Mouse (Mus musculus) kidney, embryonic 15.5 days (tissue): ENCODE data around the gene Ranbp10. TPM values are rescaled to one million over a fixed set of nuclear protein-coding genes. Genes with fewer than 3 reads are reported as not detected.

Experiments used
- ATAC-seq: fragments of 200-750 bp; cut with Nextera tagmentation; replicated peaks from 2 replicates; pipeline ENCODE4 v1.8.0; 2017; ENCODE audit warnings: moderate TSS enrichment; ENCODE audit not compliant: low FRiP score
- H3K27ac ChIP-seq: fragments of 300-500 bp; sonication (generic); 2 replicates; pipeline ENCODE4 v1.5.1; 2015; ENCODE audit warnings: mild to moderate bottlenecking, inconsistent platforms
- H3K27me3 ChIP-seq: fragments of 300-500 bp; sonication (generic); 2 replicates; pipeline ENCODE4 v1.6.1; 2015; ENCODE audit warnings: inconsistent platforms
- H3K36me3 ChIP-seq: fragments of 300-500 bp; sonication (generic); 2 replicates; pipeline ENCODE4 v1.6.1; 2015; ENCODE audit warnings: inconsistent platforms
- H3K4me1 ChIP-seq: fragments of 300-500 bp; sonication (generic); 2 replicates; pipeline ENCODE4 v1.6.1; 2015; ENCODE audit warnings: inconsistent platforms
- H3K4me2 ChIP-seq: fragments of 300-500 bp; sonication (generic); 2 replicates; pipeline ENCODE4 v1.6.1; 2015; ENCODE audit warnings: moderate library complexity, mild to moderate bottlenecking, inconsistent platforms
- H3K4me3 ChIP-seq: fragments of 300-500 bp; sonication (generic); replicated peaks from 2 replicates; pipeline ENCODE4 v1.5.1; 2015; ENCODE audit warnings: mild to moderate bottlenecking, inconsistent platforms
- H3K9ac ChIP-seq: fragments of 300-500 bp; sonication (generic); 2 replicates; pipeline ENCODE4 v1.6.1; 2015; ENCODE audit warnings: mild to moderate bottlenecking, inconsistent platforms
- H3K9me3 ChIP-seq: fragments of 300-500 bp; sonication (generic); replicated peaks from 2 replicates; pipeline ENCODE4 v1.6.1; 2016; ENCODE audit warnings: inconsistent platforms
- WGBS: fragments of 180-500 bp; shearing (Covaris S2); methylation state at CpG from one replicate; pipeline ENCODE4 v1.1.7; 2015; ENCODE audit warnings: mixed read lengths; 5-methylcytosine and 5-hydroxymethylcytosine counted together
- polyA plus RNA-seq: library from polyadenylated mRNA; unstranded; fragments of >200 nt; fragmentation: Nextera tagmentation; extraction: Ambion mirVana; gene quantifications from 2 replicates; pipeline ENCODE4 v1.2.1, GENCODE M21; 2015

The Ranbp10 gene
- polyA plus RNA-seq, 1 experiment from 2014 or later = 13.8 TPM

DNA sequence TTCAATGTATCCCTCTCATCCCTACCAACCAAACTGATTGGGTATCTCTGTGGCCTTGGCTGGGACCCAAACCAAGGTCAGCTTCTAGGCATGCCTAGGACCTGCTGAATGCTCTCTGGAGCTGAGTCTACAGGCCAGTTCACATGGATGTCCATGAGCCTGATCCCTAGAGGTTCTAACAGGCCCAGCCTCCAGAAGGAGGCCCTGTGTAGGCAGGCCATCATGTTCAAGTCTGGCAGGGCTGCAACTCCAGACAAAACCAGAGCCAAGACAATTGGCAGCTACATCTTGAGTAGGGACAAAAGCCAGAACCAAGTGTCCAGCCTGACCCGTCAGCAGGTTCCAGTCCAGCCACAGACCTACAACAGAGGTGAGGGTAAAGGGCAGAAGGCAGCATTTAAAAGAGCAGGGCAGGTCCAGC lies 53.7 kb downstream of the Ranbp10 start:
- peaks cover 97% of the 10 kb centered on the region for H3K36me3 ChIP-seq
- 93% methylated on average over 1 of the region's 1 CpGs for WGBS

DNA sequence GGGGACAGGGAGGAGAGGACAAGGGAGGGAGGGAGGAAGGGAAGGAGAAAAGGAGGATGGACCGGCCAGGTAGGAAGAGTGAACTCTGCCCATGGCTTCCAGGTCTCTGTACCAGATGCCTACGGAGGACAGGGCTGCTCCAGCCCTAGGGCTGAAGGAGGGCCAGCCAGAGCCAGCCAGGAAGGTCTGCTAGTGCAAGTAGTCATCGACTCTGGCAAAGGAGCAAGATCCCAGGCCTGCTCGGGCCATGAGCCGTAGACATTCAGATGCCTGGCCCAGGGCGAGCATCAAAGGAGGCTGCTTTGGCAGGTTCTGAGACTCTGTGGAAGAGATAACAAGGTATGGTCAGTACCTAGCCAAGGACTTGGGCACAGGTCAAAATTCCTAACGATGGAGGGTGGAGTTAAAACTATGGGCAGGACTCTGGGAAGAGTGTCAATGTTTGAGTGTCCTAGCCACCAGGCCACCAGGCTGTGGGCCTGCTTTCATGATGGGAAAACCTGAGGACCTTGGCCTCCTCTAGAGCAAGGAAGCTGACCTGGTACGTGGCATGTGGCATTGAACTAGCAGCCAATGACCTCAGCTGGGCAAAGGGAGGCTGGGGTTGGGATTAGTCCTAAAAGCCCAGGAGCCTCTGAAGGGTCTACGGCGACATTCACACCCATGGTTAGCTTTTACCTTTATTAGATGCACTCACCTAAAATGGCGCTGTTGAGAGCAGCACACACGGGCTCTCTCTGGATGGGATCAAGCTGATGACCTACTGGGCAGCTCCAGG lies 55.6 kb downstream of the Ranbp10 start:
- no peaks in the 10 kb centered on the region for H3K4me1 ChIP-seq
- ATAC-seq = no peak
- H3K4me2 ChIP-seq = no peak overlapping the region
- no peaks in the 10 kb centered on the region for H3K9me3 ChIP-seq
- no peak overlapping the region for H3K27ac ChIP-seq
- H3K27me3 ChIP-seq = no peaks in the 10 kb centered on the region
- H3K4me3 ChIP-seq = no peak overlapping the region
- 90% methylated on average over 12 of the region's 12 CpGs for WGBS
- no peak overlapping the region for H3K9ac ChIP-seq
- peaks cover 83% of the 10 kb centered on the region for H3K36me3 ChIP-seq

More for the DNA sequence above, 53.7 kb downstream of the Ranbp10 start:
- Histone ChIP-seq H3K27ac (no peak overlapping the region), H3K4me2 (no peak overlapping the region), H3K4me1 (no peaks in the 10 kb centered on the region), H3K4me3 (no peak overlapping the region), H3K27me3 (no peaks in the 10 kb centered on the region), H3K9me3 (no peaks in the 10 kb centered on the region), H3K9ac (no peak overlapping the region)
- ATAC-seq = no peak

DNA sequence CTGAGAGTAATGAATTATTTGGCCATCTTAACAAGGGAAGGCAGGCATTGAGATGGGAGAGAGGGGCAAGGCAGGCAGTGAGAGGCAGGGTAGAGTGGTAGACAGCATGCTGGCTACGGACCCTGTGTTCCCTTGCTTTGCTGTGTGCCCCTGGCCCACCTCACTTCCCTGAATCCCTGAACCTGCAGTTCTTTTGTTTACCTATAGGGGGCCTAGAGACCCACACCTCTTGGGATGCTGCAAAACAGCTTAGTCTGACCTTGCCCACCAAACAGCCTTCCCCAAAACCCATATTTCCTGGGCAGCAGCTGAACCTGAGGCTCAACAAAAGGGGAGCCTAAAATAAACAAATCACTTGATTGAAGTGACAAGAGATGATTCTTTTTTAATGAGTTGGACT lies 56.5 kb downstream of the Ranbp10 start:
- Histone ChIP-seq H3K4me3 (no peak overlapping the region), H3K9me3 (no peaks in the 10 kb centered on the region), H3K27ac (no peak overlapping the region), H3K27me3 (no peaks in the 10 kb centered on the region), H3K36me3 (peaks cover 74% of the 10 kb centered on the region), H3K4me1 (no peaks in the 10 kb centered on the region), H3K4me2 (no peak overlapping the region), H3K9ac (no peak overlapping the region)
- ATAC-seq = no peak
- 63% methylated on average over 1 of the region's 1 CpGs for WGBS

DNA sequence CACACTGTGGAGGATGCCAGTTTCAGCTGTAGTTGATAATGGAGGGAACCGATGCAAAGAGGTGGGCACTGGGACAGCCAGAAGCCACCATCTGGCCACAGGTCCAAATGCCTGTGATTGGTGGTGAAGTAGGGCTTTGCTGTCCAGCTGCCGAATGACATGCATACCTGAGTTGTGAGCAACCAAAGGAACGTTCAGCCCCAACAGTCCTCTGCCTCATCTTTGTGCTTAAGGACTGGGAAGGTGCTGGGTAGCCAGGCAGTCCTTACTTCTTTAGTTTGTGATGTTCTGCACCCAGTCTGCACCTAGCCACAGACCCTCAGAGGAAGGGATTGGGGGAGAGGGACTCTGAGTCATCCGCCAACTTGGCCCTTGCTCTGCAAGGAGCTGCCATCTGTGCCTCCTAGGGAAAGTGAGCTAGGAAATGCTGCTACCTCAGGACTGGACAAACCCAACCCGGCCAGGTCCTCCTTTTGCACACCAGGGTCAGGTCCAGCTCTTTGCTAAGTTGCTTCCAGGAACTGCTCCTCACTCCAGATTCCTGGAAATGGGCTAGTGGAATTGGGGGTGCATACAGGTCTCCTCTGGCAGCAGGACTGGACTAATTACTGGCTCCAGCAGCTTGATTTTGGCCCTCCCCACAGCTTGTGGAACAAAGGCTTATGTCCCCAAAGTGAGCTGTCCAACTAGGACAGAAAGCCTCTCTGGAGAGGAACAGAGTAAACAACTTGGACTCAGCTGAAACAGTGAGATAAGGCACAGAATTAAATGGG lies 58.5 kb downstream of the Ranbp10 start:
- 91% methylated on average over 5 of the region's 5 CpGs for WGBS
- H3K4me2 ChIP-seq = no peak overlapping the region
- no peak overlapping the region for H3K27ac ChIP-seq
- no peaks in the 10 kb centered on the region for H3K9me3 ChIP-seq
- H3K4me3 ChIP-seq = no peak overlapping the region
- peaks cover 54% of the 10 kb centered on the region for H3K36me3 ChIP-seq
- H3K27me3 ChIP-seq = no peaks in the 10 kb centered on the region
- H3K9ac ChIP-seq = no peak overlapping the region
- no peaks in the 10 kb centered on the region for H3K4me1 ChIP-seq
- ATAC-seq = no peak

DNA sequence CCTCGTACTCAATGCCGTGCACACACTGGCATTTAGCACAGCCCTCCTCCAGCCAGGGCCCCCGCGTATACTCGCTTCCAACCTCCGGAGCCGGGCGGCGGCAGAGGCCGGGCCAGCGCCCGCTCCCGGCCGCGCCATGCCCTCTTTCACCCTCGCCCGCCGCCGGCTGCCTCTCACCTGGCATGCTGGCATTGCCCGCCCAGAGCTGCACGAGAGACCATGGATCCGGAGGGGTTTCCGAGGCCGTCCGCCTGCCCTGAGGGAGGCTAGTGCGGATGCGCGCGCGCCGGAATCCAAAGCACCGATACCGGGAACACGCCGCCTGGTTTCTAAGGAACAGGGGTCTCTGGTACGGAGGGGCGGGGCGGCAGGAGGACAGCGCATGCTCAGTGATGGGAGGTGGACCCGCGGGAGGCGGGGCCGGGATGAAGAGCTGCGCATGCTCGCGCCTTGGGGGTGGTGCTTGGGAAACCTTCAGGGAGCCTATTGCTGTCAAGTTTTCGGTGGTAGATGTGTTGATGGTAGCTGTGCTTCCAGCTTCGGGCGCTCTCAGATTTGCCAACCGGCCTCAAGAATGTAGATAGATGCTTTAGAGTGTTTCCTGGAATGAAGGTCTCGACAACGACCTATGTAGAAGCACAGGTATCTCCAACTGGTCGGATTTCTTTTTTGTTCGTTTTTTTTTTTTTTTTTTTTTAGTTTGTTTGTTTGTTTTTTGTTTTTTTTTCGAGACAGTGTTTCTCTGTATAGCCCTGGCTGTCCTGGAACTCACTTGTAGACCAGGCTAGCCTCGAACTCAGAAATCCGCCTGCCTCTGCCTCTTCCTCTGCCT lies 68.7 kb downstream of the Ranbp10 start, which contains the start of gene Gfod2:
Gene Gfod2 (minus strand): TSS at position 388 of the 832 bp plus-strand sequence.
- peak; percentile 98 for ATAC-seq
- H3K9me3 ChIP-seq = no peaks in the 10 kb centered on the region
- H3K4me1 ChIP-seq = peaks cover 21% of the 10 kb centered on the region
- H3K27ac ChIP-seq = peak within 1 kb of the TSS; percentile 89
- peak within 1 kb of the TSS; percentile 78 for H3K9ac ChIP-seq
- H3K36me3 ChIP-seq = no peaks in the 10 kb centered on the region
- peak within 1 kb of the TSS; percentile 75 for H3K4me2 ChIP-seq
- H3K27me3 ChIP-seq = no peaks in the 10 kb centered on the region
- WGBS = 3% methylated on average over 57 of the region's 57 CpGs
- peak within 1 kb of the TSS; percentile 94 for H3K4me3 ChIP-seq

DNA sequence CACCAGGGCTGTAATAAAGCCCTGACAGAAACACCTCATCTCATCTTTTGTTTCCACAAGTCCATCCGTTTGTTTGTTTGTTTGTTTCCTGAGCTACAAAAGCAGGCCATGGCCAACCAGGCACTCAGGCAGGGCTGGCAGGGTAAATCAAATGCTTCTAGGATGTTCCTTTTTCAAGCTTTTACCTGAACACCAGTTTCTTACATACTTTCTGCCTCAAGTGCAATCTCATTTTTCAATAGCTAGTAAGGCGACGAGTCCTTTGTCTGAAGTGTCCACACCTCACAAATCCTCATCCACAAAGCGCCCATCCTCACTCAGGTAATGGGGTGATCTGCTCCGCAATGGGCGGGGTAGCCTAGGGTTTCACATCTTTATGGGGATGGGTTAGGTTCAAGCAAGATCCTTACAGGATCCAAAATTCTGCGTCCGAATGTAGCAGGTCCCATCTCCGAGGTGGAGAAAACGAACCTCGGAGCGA lies 69.3 kb downstream of the Ranbp10 start:
- peak overlapping the region; percentile 78 for H3K9ac ChIP-seq
- H3K4me3 ChIP-seq = peak overlapping the region; percentile 94
- peak overlapping the region; percentile 75 for H3K4me2 ChIP-seq
- H3K4me1 ChIP-seq = peaks cover 21% of the 10 kb centered on the region
- no peaks in the 10 kb centered on the region for H3K36me3 ChIP-seq
- H3K9me3 ChIP-seq = no peaks in the 10 kb centered on the region
- no peaks in the 10 kb centered on the region for H3K27me3 ChIP-seq
- under 1% methylated on average over 12 of the region's 12 CpGs for WGBS
- H3K27ac ChIP-seq = peak overlapping the region; percentile 89
- no peak for ATAC-seq

DNA sequence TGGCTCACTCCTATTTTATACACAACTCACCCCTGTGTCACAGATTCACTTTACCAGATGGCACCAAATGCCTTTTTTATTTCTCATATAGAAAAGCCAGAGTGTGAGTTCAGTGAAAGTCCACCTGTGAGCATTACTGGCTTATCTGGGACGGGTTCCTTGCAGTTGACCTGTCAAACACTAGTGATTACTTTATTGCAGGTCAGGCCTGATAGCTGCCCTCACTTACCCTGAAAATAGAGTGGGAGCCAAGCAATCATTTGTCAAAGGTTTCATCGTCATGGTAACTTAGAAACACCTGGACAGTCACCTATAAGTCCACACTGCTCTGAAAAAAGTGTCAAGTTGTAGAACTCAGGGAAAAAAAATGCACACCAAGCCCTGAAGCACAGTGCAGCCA lies 72.5 kb downstream of the Ranbp10 start:
- H3K4me3 ChIP-seq = no peak overlapping the region
- WGBS = 59% methylated on average over 2 of the region's 2 CpGs
- no peaks in the 10 kb centered on the region for H3K9me3 ChIP-seq
- H3K4me1 ChIP-seq = peaks cover 38% of the 10 kb centered on the region
- H3K4me2 ChIP-seq = no peak overlapping the region
- H3K27ac ChIP-seq = no peak overlapping the region
- no peak overlapping the region for H3K9ac ChIP-seq
- no peak for ATAC-seq
- H3K36me3 ChIP-seq = no peaks in the 10 kb centered on the region
- H3K27me3 ChIP-seq = no peaks in the 10 kb centered on the region

DNA sequence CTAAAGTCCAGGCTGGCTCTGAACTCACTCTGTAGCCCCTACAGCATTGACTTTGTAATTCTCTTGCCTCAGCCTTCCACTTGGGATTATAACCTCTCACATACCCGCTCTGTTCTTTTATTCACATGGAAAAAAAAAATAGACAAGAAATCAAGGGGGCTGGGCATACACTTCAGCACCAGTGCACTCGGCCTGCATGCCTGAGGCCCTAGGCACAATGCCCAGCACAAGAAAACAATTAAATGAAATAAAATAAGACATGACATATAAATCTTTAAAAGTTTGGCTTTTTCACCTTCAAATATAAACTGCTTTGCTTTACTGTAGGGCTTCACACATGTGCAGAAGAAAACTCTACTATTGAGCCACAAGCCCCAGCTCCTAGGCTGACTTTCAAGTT lies 73.2 kb downstream of the Ranbp10 start:
- H3K36me3 ChIP-seq = no peaks in the 10 kb centered on the region
- no peak overlapping the region for H3K4me2 ChIP-seq
- whole genome bisulfite sequencing = 78% methylated on average over 2 of the region's 2 CpGs
- no peaks in the 10 kb centered on the region for H3K27me3 ChIP-seq
- no peak for ATAC-seq
- peaks cover 37% of the 10 kb centered on the region for H3K4me1 ChIP-seq
- H3K4me3 ChIP-seq = no peak overlapping the region
- H3K9me3 ChIP-seq = no peaks in the 10 kb centered on the region
- no peak overlapping the region for H3K27ac ChIP-seq
- no peak overlapping the region for H3K9ac ChIP-seq

DNA sequence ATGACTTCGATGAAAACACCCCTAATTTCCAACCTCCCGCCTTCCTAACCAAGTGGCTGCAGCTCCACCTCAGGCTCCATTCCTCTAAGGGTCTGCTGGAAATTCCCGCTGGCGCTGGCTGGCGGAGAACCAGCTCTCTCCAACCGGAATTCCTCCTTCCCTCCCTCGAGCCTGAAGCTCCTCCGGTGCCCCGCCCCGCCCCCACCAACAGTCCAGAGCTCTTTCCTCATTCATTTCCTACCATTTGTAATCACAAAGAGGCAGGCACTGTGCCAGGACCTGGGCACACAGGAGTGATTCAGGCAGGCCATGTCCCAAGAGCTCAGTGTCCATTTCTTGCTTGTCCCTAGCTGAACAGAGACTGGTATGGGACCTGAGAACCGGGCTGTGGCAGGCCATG lies 76.5 kb downstream of the Ranbp10 start:
- WGBS = 8% methylated on average over 11 of the region's 11 CpGs
- peak; percentile 59; the same call in 1 of the 2 replicates for ATAC-seq
- H3K9me3 ChIP-seq = no peaks in the 10 kb centered on the region
- H3K36me3 ChIP-seq = no peaks in the 10 kb centered on the region
- peak overlapping the region; percentile 75 for H3K27ac ChIP-seq
- H3K4me3 ChIP-seq = no peak overlapping the region; the same call in 1 of the 2 replicates
- H3K4me1 ChIP-seq = peaks cover 34% of the 10 kb centered on the region
- no peaks in the 10 kb centered on the region for H3K27me3 ChIP-seq
- H3K9ac ChIP-seq = no peak overlapping the region
- H3K4me2 ChIP-seq = peak overlapping the region; percentile 43

DNA sequence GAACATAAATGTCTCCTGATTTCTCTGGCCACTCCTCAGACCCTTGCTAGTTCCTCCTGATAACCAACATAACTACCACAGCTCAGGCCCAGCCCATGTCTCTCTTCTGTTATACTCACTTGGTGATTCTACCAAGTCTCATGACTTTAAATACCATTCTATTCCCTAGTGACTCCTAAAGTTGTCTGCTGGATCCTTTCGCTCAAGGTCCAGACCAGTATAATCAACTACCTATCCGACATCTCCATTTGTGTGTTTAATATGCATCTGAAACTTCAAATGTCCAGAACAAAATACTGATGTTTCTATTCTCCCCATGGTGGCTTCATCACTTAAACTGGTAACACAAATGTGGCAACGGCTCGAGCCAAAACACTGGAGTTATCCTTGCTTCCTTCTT lies 83.8 kb downstream of the Ranbp10 start:
- WGBS = 69% methylated on average over 4 of the region's 4 CpGs
- no peaks in the 10 kb centered on the region for H3K36me3 ChIP-seq
- H3K9ac ChIP-seq = no peak overlapping the region
- H3K27ac ChIP-seq = no peak overlapping the region
- H3K9me3 ChIP-seq = no peaks in the 10 kb centered on the region
- ATAC-seq = no peak
- H3K27me3 ChIP-seq = no peaks in the 10 kb centered on the region
- H3K4me3 ChIP-seq = no peak overlapping the region
- H3K4me2 ChIP-seq = no peak overlapping the region
- peaks cover 11% of the 10 kb centered on the region; the same call in 1 of the 2 replicates for H3K4me1 ChIP-seq

DNA sequence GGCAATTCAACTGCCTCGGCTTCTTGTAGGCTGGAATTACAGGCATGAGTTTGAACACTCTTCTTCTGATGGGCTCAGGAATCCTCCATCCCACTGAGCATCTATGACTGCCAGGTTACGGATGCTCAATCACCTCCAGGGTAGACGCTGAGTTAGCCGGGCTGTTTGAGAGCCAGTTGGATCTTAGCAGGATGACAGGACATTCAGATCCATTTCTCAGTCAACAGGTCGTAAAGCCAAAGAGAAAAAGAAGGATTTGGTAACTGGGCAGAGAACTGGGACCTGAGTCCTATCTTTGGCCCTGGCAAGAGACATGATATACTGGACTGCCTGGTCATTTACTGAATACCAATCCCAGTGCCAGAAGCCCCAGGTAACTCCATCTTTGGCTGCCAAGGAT lies 87.9 kb downstream of the Ranbp10 start:
- Histone ChIP-seq H3K9me3 (no peaks in the 10 kb centered on the region), H3K36me3 (no peaks in the 10 kb centered on the region; the same call in 1 of the 2 replicates), H3K9ac (no peak overlapping the region), H3K4me1 (0 out of 2 replicates have a peak, but pooled peaks cover 2% of the 10 kb centered on the region), H3K4me2 (no peak overlapping the region), H3K4me3 (no peak overlapping the region), H3K27ac (no peak overlapping the region), H3K27me3 (no peaks in the 10 kb centered on the region)
- 84% methylated on average over 5 of the region's 5 CpGs for WGBS
- ATAC-seq = no peak
